Mouse (Mus musculus) stomach, postnatal 0 days (tissue): ENCODE data around the gene AL732309.1.

ENCODE experiments used
- CTCF ChIP-seq: IDR thresholded peaks from 2 replicates; pipeline ENCODE4 v1.5.1; 2016; ENCODE audit warnings: antibody characterized with exemption, low read depth, mild to moderate bottlenecking, moderate library complexity
- EP300 ChIP-seq: optimal IDR thresholded peaks from 2 replicates; pipeline ENCODE3; 2016; ENCODE audit warnings: antibody characterized with exemption

DNA sequence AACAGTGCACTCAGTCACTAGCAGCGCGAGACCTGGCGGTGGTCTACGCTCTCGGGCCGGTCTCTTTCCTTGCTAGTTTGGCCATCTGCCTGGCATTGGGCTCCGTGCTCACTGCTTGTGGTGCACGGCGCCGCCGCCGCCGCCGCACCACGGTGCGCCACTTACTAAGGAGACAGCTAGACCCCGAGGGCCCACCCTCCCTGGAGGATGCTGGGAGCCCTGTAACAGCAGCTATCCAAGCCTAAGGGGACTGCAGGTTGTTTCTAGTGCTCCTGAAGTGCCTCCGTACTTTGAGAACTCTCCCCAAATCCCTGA is 44.1 kb upstream of the AL732309.1 start:
- no peak for TF ChIP-seq CTCF
- TF ChIP-seq EP300: no peak
